Mouse (Mus musculus): ENCODE results near the gene Slc35d3.

The Slc35d3 gene

GRCm38 (mm10) chr10:19835887-19836710 lies 15.2 kb downstream of the Slc35d3 start:
- no peak for DNase-seq (ENCODE audit: low spot score)

- no peak for DNase-seq (ENCODE audit: low spot score)
These were observed 17.0 kb downstream of the Slc35d3 start for GRCm38 (mm10) chr10:19834222-19834621.

GRCm38 (mm10) chr10:19831072-19831849 lies 20.0 kb downstream of the Slc35d3 start:
- no peak for DNase-seq (ENCODE audit: low spot score)

GRCm38 (mm10) chr10:19820986-19821385 lies 30.3 kb downstream of the Slc35d3 start:
- DNase-seq (ENCODE audit: low spot score): no peak

- no peak for DNase-seq (ENCODE audit: low spot score)
These were observed 32.4 kb downstream of the Slc35d3 start for GRCm38 (mm10) chr10:19818723-19819355.

GRCm38 (mm10) chr10:19815371-19815770 lies 35.9 kb downstream of the Slc35d3 start:
- DNase-seq (ENCODE audit: low spot score): no peak

- no peak for DNase-seq (ENCODE audit: low spot score)
These were observed 39.7 kb downstream of the Slc35d3 start for GRCm38 (mm10) chr10:19811436-19812172.

GRCm38 (mm10) chr10:19804763-19805162 lies 46.5 kb downstream of the Slc35d3 start:
- DNase-seq (ENCODE audit: low spot score): no peak

GRCm38 (mm10) chr10:19802958-19803357 lies 48.3 kb downstream of the Slc35d3 start:
- no peak for DNase-seq (ENCODE audit: low spot score)

Measured in urinary bladder, postnatal 10 days (tissue).